In genomic region chr15:61229579-61229978, GRCm38 (mm10) we compare ENCODE assay signal across 16 mouse cellular contexts.
DNase-seq lines count a peak whose midpoint lies in the region; ATAC-seq and TF ChIP-seq lines count a peak whose summit lies in the region.
"Had no signal": no experiment of that assay in that cellular context is flagged by ENCODE, and none has a peak within 500 bp of the region (broad histone marks: within the 10 kb centered on the region; RNA-seq: fewer than 3 reads in every experiment).

No protein-coding gene starts in this region.

- H3K4me3 ChIP-seq in heart, embryonic 14.5 days (ENCODE audit: control insufficient read depth in 1 of 2, insufficient read depth in 1 of 2, low read depth in 1 of 2, low read length in 2 of 2) = no peak overlapping the region
- H3K4me3 ChIP-seq in heart, embryonic 10.5 days = no peak overlapping the region
- no peak overlapping the region for H3K4me3 ChIP-seq in limb, embryonic 14.5 days (replicated peaks; ENCODE audit: low read length)
- H3K4me3 ChIP-seq in limb, embryonic 10.5 days = no peak overlapping the region
- H3K4me3 ChIP-seq in midbrain, embryonic 14.5 days (replicated peaks; ENCODE audit: low read depth, low read length) = no peak overlapping the region
- H3K4me3 ChIP-seq in midbrain, embryonic 10.5 days = no peak overlapping the region
- H3K4me3 ChIP-seq: hindbrain, embryonic 10.5 days had no signal

- TF ChIP-seq POLR2A in limb, embryonic 14.5 days (IDR thresholded peaks at IDR 0.05; ENCODE audit: borderline replicate concordance, extremely low read depth, insufficient read depth, insufficient read length) = no peak

- H3K4me2 ChIP-seq in heart, embryonic 14.5 days (ENCODE audit: low read length) = no peak overlapping the region
- H3K4me2 ChIP-seq in limb, embryonic 14.5 days (replicated peaks; ENCODE audit: low read depth, low read length, severe bottlenecking) = no peak overlapping the region
- no peak overlapping the region for H3K4me2 ChIP-seq in midbrain, embryonic 14.5 days (ENCODE audit: low read length)

- H3K27me3 ChIP-seq in heart, embryonic 14.5 days (ENCODE audit: control insufficient read depth, insufficient read depth, low read length) = no peaks in the 10 kb centered on the region
- H3K27me3 ChIP-seq in heart, embryonic 10.5 days (ENCODE audit: insufficient read depth, poor library complexity, severe bottlenecking) = no peaks in the 10 kb centered on the region
- H3K27me3 ChIP-seq in limb, embryonic 14.5 days (ENCODE audit: control insufficient read depth, insufficient read depth, low read length) = no peaks in the 10 kb centered on the region
- no peaks in the 10 kb centered on the region for H3K27me3 ChIP-seq in limb, embryonic 10.5 days (ENCODE audit: low read depth, poor library complexity, severe bottlenecking)
- no peaks in the 10 kb centered on the region for H3K27me3 ChIP-seq in midbrain, embryonic 14.5 days (ENCODE audit: control insufficient read depth, insufficient read depth, low read length)
- H3K27me3 ChIP-seq in midbrain, embryonic 10.5 days (ENCODE audit: low read depth, poor library complexity, severe bottlenecking) = no peaks in the 10 kb centered on the region

- 28% methylated on average over 3 of the region's 3 CpGs for WGBS in heart, embryonic 14.5 days
- 51% methylated on average over 3 of the region's 3 CpGs for whole genome bisulfite sequencing in heart, embryonic 10.5 days
- 57% methylated on average over 3 of the region's 3 CpGs for WGBS in limb, embryonic 14.5 days
- WGBS in limb, embryonic 10.5 days = 90% methylated on average over 3 of the region's 3 CpGs
- WGBS in midbrain, embryonic 14.5 days = 75% methylated on average over 3 of the region's 3 CpGs
- 86% methylated on average over 3 of the region's 3 CpGs for WGBS in midbrain, embryonic 10.5 days

- H3K27ac ChIP-seq in heart, embryonic 14.5 days (replicated peaks in 1 of 2; ENCODE audit: control insufficient read depth in 1 of 2, insufficient read depth in 1 of 2, low read depth in 2 of 2, low read length in 2 of 2) = peak overlapping the region; percentile 7 to 54; a peak in 1 of 4 replicates
- H3K27ac ChIP-seq in heart, embryonic 10.5 days = no peak overlapping the region
- no peak overlapping the region for H3K27ac ChIP-seq in limb, embryonic 14.5 days (replicated peaks; ENCODE audit: low read depth, low read length)
- H3K27ac ChIP-seq in limb, embryonic 10.5 days = no peak overlapping the region
- H3K27ac ChIP-seq in midbrain, embryonic 14.5 days (replicated peaks; ENCODE audit: low read depth, low read length) = no peak overlapping the region
- H3K27ac ChIP-seq in midbrain, embryonic 10.5 days (replicated peaks) = no peak overlapping the region
- H3K27ac ChIP-seq: hindbrain, embryonic 10.5 days had no signal

- H3K4me1 ChIP-seq in heart, embryonic 14.5 days (ENCODE audit: control insufficient read depth in 2 of 2, insufficient read depth in 2 of 2, low read length in 2 of 2) = peaks cover 0 to 6% of the 10 kb centered on the region in 2 experiments; a peak in 3 of 4 replicates
- no peaks in the 10 kb centered on the region for H3K4me1 ChIP-seq in heart, embryonic 10.5 days
- H3K4me1 ChIP-seq in limb, embryonic 14.5 days (ENCODE audit: control insufficient read depth, insufficient read depth, low read length) = no peaks in the 10 kb centered on the region
- H3K4me1 ChIP-seq in limb, embryonic 10.5 days = no peaks in the 10 kb centered on the region
- H3K4me1 ChIP-seq in midbrain, embryonic 14.5 days (ENCODE audit: control insufficient read depth, insufficient read depth, low read length) = no peaks in the 10 kb centered on the region
- no peaks in the 10 kb centered on the region for H3K4me1 ChIP-seq in midbrain, embryonic 10.5 days
- H3K4me1 ChIP-seq: hindbrain, embryonic 10.5 days had no signal

- no peaks in the 10 kb centered on the region for H3K9me3 ChIP-seq in heart, embryonic 14.5 days (ENCODE audit: control insufficient read depth, low read length)
- no peaks in the 10 kb centered on the region for H3K9me3 ChIP-seq in heart, embryonic 10.5 days
- no peaks in the 10 kb centered on the region for H3K9me3 ChIP-seq in limb, embryonic 14.5 days (ENCODE audit: control insufficient read depth, low read length)
- no peaks in the 10 kb centered on the region for H3K9me3 ChIP-seq in limb, embryonic 10.5 days (replicated peaks)
- no peaks in the 10 kb centered on the region for H3K9me3 ChIP-seq in midbrain, embryonic 14.5 days (ENCODE audit: control insufficient read depth, low read length)
- no peaks in the 10 kb centered on the region for H3K9me3 ChIP-seq in midbrain, embryonic 10.5 days (replicated peaks)
- H3K9me3 ChIP-seq: G1E; hindbrain, embryonic 10.5 days had no signal

- peak; percentile 35 for ATAC-seq in heart, embryonic 14.5 days (ENCODE audit: insufficient number of reproducible peaks, insufficient read depth, low FRiP score, low read depth)
- ATAC-seq in limb, embryonic 14.5 days (ENCODE audit: low FRiP score, low read depth) = no peak
- no peak for ATAC-seq in midbrain, embryonic 14.5 days (ENCODE audit: low FRiP score, low TSS enrichment)
- ATAC-seq: liver, postnatal 0 days had no signal

- no peaks in the 10 kb centered on the region for H3K36me3 ChIP-seq in heart, embryonic 14.5 days (ENCODE audit: control insufficient read depth, insufficient read depth, low read length)
- H3K36me3 ChIP-seq in heart, embryonic 10.5 days = no peaks in the 10 kb centered on the region
- H3K36me3 ChIP-seq in limb, embryonic 14.5 days (ENCODE audit: control insufficient read depth, insufficient read depth, low read length) = no peaks in the 10 kb centered on the region
- no peaks in the 10 kb centered on the region for H3K36me3 ChIP-seq in limb, embryonic 10.5 days
- no peaks in the 10 kb centered on the region for H3K36me3 ChIP-seq in midbrain, embryonic 14.5 days (ENCODE audit: control insufficient read depth, insufficient read depth, low read length)
- H3K36me3 ChIP-seq in midbrain, embryonic 10.5 days = no peaks in the 10 kb centered on the region
- H3K36me3 ChIP-seq: G1E; hindbrain, embryonic 10.5 days had no signal

- no peak overlapping the region for H3K9ac ChIP-seq in heart, embryonic 14.5 days (ENCODE audit: low read length)
- no peak overlapping the region for H3K9ac ChIP-seq in limb, embryonic 14.5 days (ENCODE audit: low read depth, low read length, severe bottlenecking)
- no peak overlapping the region for H3K9ac ChIP-seq in midbrain, embryonic 14.5 days (replicated peaks; ENCODE audit: low read length)
- H3K9ac ChIP-seq: liver, postnatal 0 days had no signal

- peak; percentile 9 for DNase-seq in adrenal gland, postnatal 14 days
- DNase-seq in adrenal gland, adult 18-20 months (ENCODE audit: low spot score in 2 of 2) = no peak
- no peak for DNase-seq in heart, embryonic 10.5 days (ENCODE audit: low spot score)
- peak; percentile 14 for DNase-seq in limb, embryonic 14.5 days (ENCODE audit: low spot score)
- no peak for DNase-seq in limb, embryonic 10.5 days (ENCODE audit: low spot score)
- DNase-seq in midbrain, embryonic 14.5 days = peak; percentile 9
- no peak for DNase-seq in midbrain, embryonic 10.5 days (ENCODE audit: low spot score)
- DNase-seq: cerebellum, adult 9-10 months; kidney, adult 18-20 months; kidney, postnatal 36 days; liver, postnatal 0 days; right cerebral cortex, adult 18-20 months; thymus, postnatal 14 days had no signal

Comparison
In these comparisons a context has a peak if more than half of its experiments do, and no peak if none do; other contexts are left out.
1. DNase-seq: peak in adrenal gland, postnatal 14 days (single experiment), limb, embryonic 14.5 days (single experiment) and midbrain, embryonic 14.5 days (single experiment); none in adrenal gland, adult 18-20 months (0 of 2), heart, embryonic 10.5 days (single experiment), limb, embryonic 10.5 days (single experiment) and midbrain, embryonic 10.5 days (single experiment).
2. H3K27ac ChIP-seq: peak in heart, embryonic 14.5 days (2 of 2); none in heart, embryonic 10.5 days (single experiment), limb, embryonic 14.5 days (single experiment), limb, embryonic 10.5 days (single experiment), midbrain, embryonic 14.5 days (single experiment) and midbrain, embryonic 10.5 days (single experiment).